Mouse (Mus musculus): ENCODE results near the gene Tac4. TPM values are rescaled to one million over a fixed set of nuclear protein-coding genes. Genes with fewer than 3 reads are reported as not detected.

Tac4 gene
- not detected in 2 replicates for polyA plus RNA-seq (2015; fragmentation: Nextera tagmentation; extraction: Ambion mirVana)

DNA sequence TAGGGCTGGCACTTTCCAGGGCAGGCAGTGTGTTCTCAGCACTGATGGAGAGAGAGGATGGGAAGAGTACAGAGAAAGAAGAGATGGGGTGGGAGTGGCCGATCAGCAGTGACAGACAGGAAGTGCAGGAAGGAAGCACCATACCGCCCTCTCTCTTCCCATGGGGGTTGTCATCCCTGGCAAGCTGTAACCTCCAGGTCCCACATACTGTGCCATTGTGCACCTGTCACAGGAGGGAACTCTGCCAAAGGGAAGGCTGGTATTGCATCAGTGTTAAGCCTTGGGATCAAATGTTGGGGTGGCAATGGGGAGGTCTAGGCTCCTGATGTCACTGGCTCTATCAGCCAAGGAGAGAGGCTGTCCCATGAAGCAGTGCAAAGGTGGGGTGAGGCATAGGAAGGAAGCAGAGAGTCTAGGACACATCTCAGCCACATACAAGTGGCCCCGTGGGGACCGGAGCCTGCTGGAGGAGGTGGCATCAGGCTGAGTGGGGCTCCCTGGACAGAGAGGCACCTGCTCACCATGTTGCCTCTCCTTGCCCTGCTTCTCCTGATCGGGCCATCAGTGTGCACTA lies at the start of gene Tac4:
Gene Tac4 (plus strand): TSS at position 352 of the 574 bp plus-strand sequence.

GRCm38 (mm10) chr11:95310007-95310647 lies 48.8 kb downstream of the Tac4 start, which contains the start of gene Kat7:
TSS of gene Kat7 (minus strand) at chr11:95310246.

Other genes with a start within 250 kb of the Tac4 start
- gene Pdk2, start 220.2 kb upstream of the Tac4 start, polyA plus RNA-seq (2015; fragmentation: Nextera tagmentation; extraction: Ambion mirVana) = 41.3 and 41.6 TPM in 2 replicates
- 15.0 and 16.3 TPM in 2 replicates for gene Itga3, start 184.7 kb upstream of the Tac4 start, polyA plus RNA-seq (2015; fragmentation: Nextera tagmentation; extraction: Ambion mirVana)
- 0.11 and 0.37 TPM in 2 replicates for gene Dlx3, start 141.4 kb upstream of the Tac4 start, polyA plus RNA-seq (2015; fragmentation: Nextera tagmentation; extraction: Ambion mirVana)
- 0.13 TPM in 1 of 2 replicates, not detected in the other for gene Dlx4, start 115.3 kb upstream of the Tac4 start, polyA plus RNA-seq (2015; fragmentation: Nextera tagmentation; extraction: Ambion mirVana)
- 46.9 and 51.9 TPM in 2 replicates for gene Kat7, start 48.7 kb downstream of the Tac4 start, polyA plus RNA-seq (2015; fragmentation: Nextera tagmentation; extraction: Ambion mirVana)
- gene Fam117a, start 75.5 kb downstream of the Tac4 start, polyA plus RNA-seq (2015; fragmentation: Nextera tagmentation; extraction: Ambion mirVana) = 2.4 and 3.0 TPM in 2 replicates
- 145 and 147 TPM in 2 replicates for gene Slc35b1, start 123.2 kb downstream of the Tac4 start, polyA plus RNA-seq (2015; fragmentation: Nextera tagmentation; extraction: Ambion mirVana)
- 189 and 192 TPM in 2 replicates for gene Spop, start 152.6 kb downstream of the Tac4 start, polyA plus RNA-seq (2015; fragmentation: Nextera tagmentation; extraction: Ambion mirVana)

All from neural tube, postnatal 0 days (tissue).